Mouse (Mus musculus) embryonic facial prominence, embryonic 12.5 days (tissue): ENCODE data around the gene Arhgef12. TPM values are rescaled to one million over a fixed set of nuclear protein-coding genes. Genes with fewer than 3 reads are reported as not detected.

Experiments
- ATAC-seq: fragments of 200-750 bp; cut with Nextera tagmentation; 2 replicates; pipeline ENCODE4 v1.8.0; 2017; ENCODE audit not compliant: insufficient number of reproducible peaks, insufficient read depth, low FRiP score, low TSS enrichment
- H3K27ac ChIP-seq: fragments of 300-500 bp; sonication (generic); 2 replicates; pipeline ENCODE4 v1.5.1; 2016; ENCODE audit warnings: mild to moderate bottlenecking
- H3K27me3 ChIP-seq: fragments of 300-500 bp; sonication (generic); 2 replicates; pipeline ENCODE4 v1.6.1; 2016; ENCODE audit warnings: mild to moderate bottlenecking, moderate library complexity
- H3K36me3 ChIP-seq: fragments of 300-500 bp; sonication (generic); 2 replicates; pipeline ENCODE4 v1.6.1; 2016; ENCODE audit warnings: mild to moderate bottlenecking
- H3K4me1 ChIP-seq: fragments of 300-500 bp; sonication (generic); 2 replicates; pipeline ENCODE4 v1.6.1; 2016
- H3K4me2 ChIP-seq: fragments of 300-500 bp; sonication (generic); replicated peaks from 2 replicates; pipeline ENCODE4 v1.6.1; 2016; ENCODE audit warnings: mild to moderate bottlenecking, moderate library complexity
- H3K4me3 ChIP-seq: fragments of 300-500 bp; sonication (generic); 2 replicates; pipeline ENCODE4 v1.5.1; 2016; ENCODE audit warnings: mild to moderate bottlenecking
- H3K9ac ChIP-seq: fragments of 300-500 bp; sonication (generic); 2 replicates; pipeline ENCODE4 v1.6.1; 2016; ENCODE audit warnings: mild to moderate bottlenecking, moderate library complexity
- H3K9me3 ChIP-seq: fragments of 300-500 bp; sonication (generic); 2 replicates; pipeline ENCODE4 v1.6.1; 2016; ENCODE audit warnings: mild to moderate bottlenecking, moderate library complexity
- WGBS: fragments of 180-500 bp; shearing (Covaris S2); methylation state at CpG from one replicate; pipeline ENCODE4 v1.1.7; 2016; 5-methylcytosine and 5-hydroxymethylcytosine counted together
- polyA plus RNA-seq: library from polyadenylated mRNA; unstranded; fragments of >200 nt; fragmentation: Nextera tagmentation; extraction: Ambion mirVana; gene quantifications from 2 replicates; pipeline ENCODE4 v1.2.1, GENCODE M21; 2016

Arhgef12 gene
- polyA plus RNA-seq, 1 experiment from 2014 or later, result 17.0 TPM

GRCm38 (mm10) chr9:43071176-43071575, 35.9 kb downstream of the Arhgef12 start:
- no peak overlapping the region for H3K4me3 ChIP-seq
- no peaks in the 10 kb centered on the region for H3K9me3 ChIP-seq
- no peaks in the 10 kb centered on the region for H3K36me3 ChIP-seq
- no peak for ATAC-seq
- H3K4me1 ChIP-seq, result peaks cover 27% of the 10 kb centered on the region
- H3K4me2 ChIP-seq, result no peak overlapping the region
- no peaks in the 10 kb centered on the region for H3K27me3 ChIP-seq
- 0 out of 2 replicates have a peak overlapping the region, but pooled peaks have one; percentile 30 for H3K27ac ChIP-seq
- no peak overlapping the region for H3K9ac ChIP-seq
- 17% methylated on average over 4 of the region's 4 CpGs for WGBS

GRCm38 (mm10) chr9:43070566-43070965, 36.5 kb downstream of the Arhgef12 start:
- WGBS, result 47% methylated on average over 4 of the region's 4 CpGs
- Histone ChIP-seq H3K27me3 (no peaks in the 10 kb centered on the region), H3K4me3 (no peak overlapping the region), H3K27ac (no peak overlapping the region), H3K36me3 (no peaks in the 10 kb centered on the region), H3K9ac (no peak overlapping the region), H3K4me1 (peaks cover 27% of the 10 kb centered on the region), H3K4me2 (no peak overlapping the region), H3K9me3 (no peaks in the 10 kb centered on the region)
- no peak for ATAC-seq

- H3K4me1 ChIP-seq, result peaks cover 27% of the 10 kb centered on the region
- no peak overlapping the region for H3K4me3 ChIP-seq
- no peak overlapping the region for H3K4me2 ChIP-seq
- H3K36me3 ChIP-seq, result no peaks in the 10 kb centered on the region
- H3K27ac ChIP-seq, result peak overlapping the region; percentile 8; the same call in 1 of the 2 replicates
- H3K27me3 ChIP-seq, result no peaks in the 10 kb centered on the region
- no peak for ATAC-seq
- H3K9ac ChIP-seq, result no peak overlapping the region
- H3K9me3 ChIP-seq, result no peaks in the 10 kb centered on the region
- WGBS, result 55% methylated on average over 2 of the region's 2 CpGs
Measured at GRCm38 (mm10) chr9:43070153-43070552, 36.9 kb downstream of the Arhgef12 start.

GRCm38 (mm10) chr9:43067896-43068295, 39.1 kb downstream of the Arhgef12 start:
- Histone ChIP-seq H3K4me3 (no peak overlapping the region), H3K27me3 (no peaks in the 10 kb centered on the region), H3K4me2 (no peak overlapping the region), H3K9me3 (no peaks in the 10 kb centered on the region), H3K9ac (no peak overlapping the region), H3K36me3 (no peaks in the 10 kb centered on the region), H3K27ac (no peak overlapping the region), H3K4me1 (peaks cover 22% of the 10 kb centered on the region)
- WGBS, result 78% methylated on average over 3 of the region's 3 CpGs
- no peak for ATAC-seq

GRCm38 (mm10) chr9:43065231-43065630, 41.8 kb downstream of the Arhgef12 start:
- WGBS, result 79% methylated on average over 4 of the region's 4 CpGs
- H3K4me3 ChIP-seq, result no peak overlapping the region
- H3K27ac ChIP-seq, result no peak overlapping the region
- no peak overlapping the region for H3K9ac ChIP-seq
- peaks cover 11% of the 10 kb centered on the region; the same call in 1 of the 2 replicates for H3K4me1 ChIP-seq
- H3K4me2 ChIP-seq, result no peak overlapping the region
- H3K36me3 ChIP-seq, result no peaks in the 10 kb centered on the region
- no peak for ATAC-seq
- H3K9me3 ChIP-seq, result no peaks in the 10 kb centered on the region
- H3K27me3 ChIP-seq, result no peaks in the 10 kb centered on the region

- H3K9ac ChIP-seq, result no peak overlapping the region
- no peak overlapping the region for H3K4me3 ChIP-seq
- WGBS, result 57% methylated on average over 1 of the region's 1 CpGs
- no peak overlapping the region for H3K4me2 ChIP-seq
- no peaks in the 10 kb centered on the region for H3K36me3 ChIP-seq
- H3K9me3 ChIP-seq, result no peaks in the 10 kb centered on the region
- no peak for ATAC-seq
- no peaks in the 10 kb centered on the region for H3K27me3 ChIP-seq
- H3K4me1 ChIP-seq, result peaks cover 7% of the 10 kb centered on the region; the same call in 1 of the 2 replicates
- no peak overlapping the region for H3K27ac ChIP-seq
Measured at GRCm38 (mm10) chr9:43061545-43061944, 45.5 kb downstream of the Arhgef12 start.

GRCm38 (mm10) chr9:43050391-43050790, 56.6 kb downstream of the Arhgef12 start:
- Histone ChIP-seq H3K9ac (no peak overlapping the region), H3K9me3 (no peaks in the 10 kb centered on the region), H3K27me3 (no peaks in the 10 kb centered on the region), H3K36me3 (no peaks in the 10 kb centered on the region), H3K4me2 (no peak overlapping the region), H3K27ac (no peak overlapping the region), H3K4me1 (no peaks in the 10 kb centered on the region), H3K4me3 (no peak overlapping the region)
- no peak for ATAC-seq
- 89% methylated on average over 2 of the region's 2 CpGs for WGBS

GRCm38 (mm10) chr9:43044481-43044880, 62.6 kb downstream of the Arhgef12 start:
- Histone ChIP-seq H3K4me3 (no peak overlapping the region), H3K27ac (no peak overlapping the region), H3K36me3 (peaks cover 10% of the 10 kb centered on the region; the same call in 1 of the 2 replicates), H3K9ac (no peak overlapping the region), H3K9me3 (no peaks in the 10 kb centered on the region), H3K27me3 (no peaks in the 10 kb centered on the region), H3K4me2 (no peak overlapping the region), H3K4me1 (no peaks in the 10 kb centered on the region)
- ATAC-seq, result no peak

GRCm38 (mm10) chr9:43038466-43038865, 68.6 kb downstream of the Arhgef12 start:
- H3K9ac ChIP-seq, result no peak overlapping the region
- H3K36me3 ChIP-seq, result peaks cover 10% of the 10 kb centered on the region; the same call in 1 of the 2 replicates
- H3K27me3 ChIP-seq, result no peaks in the 10 kb centered on the region
- WGBS, result 84% methylated on average over 8 of the region's 8 CpGs
- ATAC-seq, result no peak
- no peaks in the 10 kb centered on the region for H3K9me3 ChIP-seq
- no peak overlapping the region for H3K4me3 ChIP-seq
- H3K4me1 ChIP-seq, result no peaks in the 10 kb centered on the region
- no peak overlapping the region for H3K4me2 ChIP-seq
- H3K27ac ChIP-seq, result no peak overlapping the region

GRCm38 (mm10) chr9:43035208-43035607, 71.8 kb downstream of the Arhgef12 start:
- Histone ChIP-seq H3K27ac (no peak overlapping the region), H3K4me2 (no peak overlapping the region), H3K9me3 (no peaks in the 10 kb centered on the region), H3K9ac (no peak overlapping the region), H3K36me3 (no peaks in the 10 kb centered on the region; the same call in 1 of the 2 replicates), H3K27me3 (no peaks in the 10 kb centered on the region), H3K4me3 (no peak overlapping the region), H3K4me1 (peaks cover 6% of the 10 kb centered on the region; the same call in 1 of the 2 replicates)
- ATAC-seq, result no peak
- WGBS, result 67% methylated on average over 4 of the region's 4 CpGs

- Histone ChIP-seq H3K9me3 (no peaks in the 10 kb centered on the region), H3K27me3 (no peaks in the 10 kb centered on the region), H3K4me2 (no peak overlapping the region), H3K9ac (no peak overlapping the region), H3K4me3 (no peak overlapping the region), H3K27ac (no peak overlapping the region), H3K36me3 (no peaks in the 10 kb centered on the region; the same call in 1 of the 2 replicates), H3K4me1 (peaks cover 6% of the 10 kb centered on the region; the same call in 1 of the 2 replicates)
- ATAC-seq, result no peak
Measured at GRCm38 (mm10) chr9:43034273-43034672, 72.8 kb downstream of the Arhgef12 start.

- no peak overlapping the region for H3K4me2 ChIP-seq
- no peak for ATAC-seq
- H3K9ac ChIP-seq, result no peak overlapping the region
- 74% methylated on average over 5 of the region's 5 CpGs for WGBS
- H3K36me3 ChIP-seq, result peaks cover 7% of the 10 kb centered on the region; the same call in 1 of the 2 replicates
- H3K4me1 ChIP-seq, result peaks cover 6% of the 10 kb centered on the region; the same call in 1 of the 2 replicates
- no peaks in the 10 kb centered on the region for H3K9me3 ChIP-seq
- H3K27me3 ChIP-seq, result no peaks in the 10 kb centered on the region
- H3K4me3 ChIP-seq, result no peak overlapping the region
- H3K27ac ChIP-seq, result no peak overlapping the region
Measured at GRCm38 (mm10) chr9:43027757-43028156, 79.3 kb downstream of the Arhgef12 start.
